Mouse (Mus musculus): Measurements from ENCODE around the gene Hist1h4k. TPM values are rescaled to one million over a fixed set of nuclear protein-coding genes. Genes with fewer than 3 reads are reported as not detected.
"Not testable (repeated sequence)": the region's sequence is repeated elsewhere in the genome, so short reads cannot be mapped to it uniquely, and the experiment has no call there.

Hist1h4k gene
- polyA plus RNA-seq, 1 experiment from 2014 or later: 2.0 TPM

DNA sequence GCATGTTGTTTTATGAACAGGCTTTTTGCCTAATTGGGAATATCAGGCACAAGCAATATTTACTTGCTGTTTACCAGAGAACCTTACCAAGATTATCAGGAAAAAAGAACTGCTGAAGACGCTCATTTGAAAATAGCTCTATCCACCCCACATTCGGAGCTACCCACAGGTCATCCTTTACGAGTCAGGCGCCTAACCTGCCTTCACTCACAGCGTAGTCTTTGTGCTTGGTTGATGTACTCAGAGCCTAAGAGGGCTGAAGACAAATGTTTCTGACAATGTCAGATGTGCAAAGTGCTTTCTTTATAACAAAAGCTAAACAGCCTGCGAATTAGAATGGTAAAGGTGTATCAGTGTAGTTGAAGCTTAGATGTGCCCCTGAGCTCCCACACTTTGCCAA is 34.0 kb upstream of the Hist1h4k start:
- H3K9me3 ChIP-seq (ENCODE audit: control insufficient read depth, low read length): no peaks in the 10 kb centered on the region
- ATAC-seq (ENCODE audit: low FRiP score) (no peak), DNase-seq (ENCODE audit: low spot score) (no peak)
- 17% methylated on average over 6 of the region's 6 CpGs for WGBS
- H3K27me3 ChIP-seq (ENCODE audit: control insufficient read depth, insufficient read depth, low read length): no peaks in the 10 kb centered on the region
- peak overlapping the region; percentile 34; the same call in 1 of the 2 replicates for H3K4me3 ChIP-seq (replicated peaks; ENCODE audit: low read length)
- peak overlapping the region; percentile 16; the same call in 1 of the 2 replicates for H3K9ac ChIP-seq
- peak overlapping the region; percentile 81 for H3K4me2 ChIP-seq (replicated peaks)
- no peaks in the 10 kb centered on the region for H3K36me3 ChIP-seq (replicated peaks; ENCODE audit: control insufficient read depth, insufficient read depth)
- H3K4me1 ChIP-seq (replicated peaks; ENCODE audit: control insufficient read depth, insufficient read depth, low read length): peaks cover 38% of the 10 kb centered on the region
- H3K27ac ChIP-seq: peak overlapping the region; percentile 61

DNA sequence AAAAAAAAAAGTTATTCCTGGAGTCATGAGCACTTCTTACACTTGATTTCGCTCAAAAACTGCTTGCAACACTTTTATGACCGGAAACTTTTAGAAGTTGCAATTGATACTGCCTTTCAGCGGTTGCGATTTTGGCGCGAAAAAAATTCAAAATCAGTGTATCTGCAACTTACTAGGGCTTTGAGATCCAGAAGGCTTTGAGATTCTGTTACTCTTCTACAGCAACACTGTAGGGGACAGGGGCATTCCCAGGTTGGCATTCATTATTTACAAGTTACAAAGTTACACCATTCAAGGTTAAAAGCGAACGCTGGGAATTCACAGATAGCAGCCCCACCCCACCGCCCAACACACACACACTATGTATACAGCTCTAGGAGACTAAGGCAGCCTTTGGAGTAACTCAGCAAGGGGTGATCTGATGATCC is 33.4 kb upstream of the Hist1h4k start:
- Histone ChIP-seq H3K4me3 (replicated peaks; ENCODE audit: low read length) (peak overlapping the region; percentile 34), H3K9me3 (ENCODE audit: control insufficient read depth, low read length) (no peaks in the 10 kb centered on the region), H3K27me3 (ENCODE audit: control insufficient read depth, insufficient read depth, low read length) (no peaks in the 10 kb centered on the region), H3K9ac (peak overlapping the region; percentile 16), H3K4me2 (replicated peaks) (peak overlapping the region; percentile 81), H3K36me3 (replicated peaks; ENCODE audit: control insufficient read depth, insufficient read depth) (no peaks in the 10 kb centered on the region), H3K27ac (peak overlapping the region; percentile 61), H3K4me1 (replicated peaks; ENCODE audit: control insufficient read depth, insufficient read depth, low read length) (peaks cover 38% of the 10 kb centered on the region)
- DNase-seq (ENCODE audit: low spot score) (peak; percentile 74), ATAC-seq (ENCODE audit: low FRiP score) (no peak)
- 2% methylated on average over 9 of the region's 9 CpGs for WGBS

- no peaks in the 10 kb centered on the region for H3K36me3 ChIP-seq (replicated peaks; ENCODE audit: control insufficient read depth, insufficient read depth)
- WGBS: 0% methylated on average over 15 of the region's 20 CpGs
- ATAC-seq (ENCODE audit: low FRiP score) (peak; percentile 81), DNase-seq (ENCODE audit: low spot score) (peak; percentile 92)
- H3K4me2 ChIP-seq (replicated peaks): peak within 1 kb of the TSS; percentile 81
- H3K9ac ChIP-seq: peak within 1 kb of the TSS; percentile 57
- no peaks in the 10 kb centered on the region for H3K27me3 ChIP-seq (ENCODE audit: control insufficient read depth, insufficient read depth, low read length)
- H3K9me3 ChIP-seq (ENCODE audit: control insufficient read depth, low read length): no peaks in the 10 kb centered on the region
- peak within 1 kb of the TSS; percentile 68 for H3K27ac ChIP-seq
- peaks cover 35% of the 10 kb centered on the region for H3K4me1 ChIP-seq (replicated peaks; ENCODE audit: control insufficient read depth, insufficient read depth, low read length)
- peak within 1 kb of the TSS; percentile 34 for H3K4me3 ChIP-seq (replicated peaks; ENCODE audit: low read length)
Measured at GRCm38 (mm10) chr13:21783255-21783617, 32.9 kb upstream of the Hist1h4k start, which contains the start of gene Hist1h3i. Hist1h3i (minus strand) TSS chr13:21783370.

- H3K4me1 ChIP-seq (replicated peaks; ENCODE audit: control insufficient read depth, insufficient read depth, low read length): peaks cover 30% of the 10 kb centered on the region
- 1% methylated on average over 13 of the region's 35 CpGs for whole genome bisulfite sequencing
Measured at GRCm38 (mm10) chr13:21782361-21783254, 32.3 kb upstream of the Hist1h4k start.

DNA sequence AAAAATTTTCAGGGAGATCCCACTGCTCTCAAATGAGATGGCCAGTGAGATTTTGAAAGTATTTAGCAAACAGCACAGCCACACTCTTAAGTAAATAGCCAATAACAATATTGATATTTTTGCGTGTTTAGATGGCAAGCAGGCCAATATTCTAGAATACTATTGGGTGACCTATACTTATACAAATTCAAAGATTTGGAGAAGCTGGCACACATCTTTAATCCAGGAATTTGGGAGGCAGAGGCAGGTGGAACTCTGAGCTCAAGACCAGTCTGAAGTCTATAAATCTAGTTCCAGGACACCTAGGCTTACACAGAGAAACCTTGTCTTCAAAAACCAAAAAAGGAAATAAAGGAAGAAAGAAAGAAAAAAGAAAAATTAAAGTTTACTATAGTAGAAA is 31.3 kb upstream of the Hist1h4k start:
- DNase-seq (ENCODE audit: low spot score): no peak
- Histone ChIP-seq H3K4me3 (replicated peaks; ENCODE audit: low read length) (no peak overlapping the region), H3K36me3 (replicated peaks; ENCODE audit: control insufficient read depth, insufficient read depth) (no peaks in the 10 kb centered on the region), H3K4me1 (replicated peaks; ENCODE audit: control insufficient read depth, insufficient read depth, low read length) (peaks cover 30% of the 10 kb centered on the region), H3K9me3 (ENCODE audit: control insufficient read depth, low read length) (no peaks in the 10 kb centered on the region), H3K27me3 (ENCODE audit: control insufficient read depth, insufficient read depth, low read length) (no peaks in the 10 kb centered on the region), H3K27ac (no peak overlapping the region), H3K9ac (no peak overlapping the region), H3K4me2 (replicated peaks) (no peak overlapping the region)
- 95% methylated on average over 1 of the region's 1 CpGs for WGBS
- ATAC-seq (ENCODE audit: low FRiP score): no peak

More at GRCm38 (mm10) chr13:21782361-21783254, 32.3 kb upstream of the Hist1h4k start:
- not testable (repeated sequence) for DNase-seq (ENCODE audit: low spot score); H3K9me3 ChIP-seq (ENCODE audit: control insufficient read depth, low read length); ATAC-seq (ENCODE audit: low FRiP score); H3K27me3 ChIP-seq (ENCODE audit: control insufficient read depth, insufficient read depth, low read length); H3K36me3 ChIP-seq (replicated peaks; ENCODE audit: control insufficient read depth, insufficient read depth)
- Histone ChIP-seq H3K9ac (peak overlapping the region; percentile 57), H3K27ac (peak overlapping the region; percentile 68), H3K4me2 (replicated peaks) (peak overlapping the region; percentile 81), H3K4me3 (replicated peaks; ENCODE audit: low read length) (peak overlapping the region; percentile 34)

DNA sequence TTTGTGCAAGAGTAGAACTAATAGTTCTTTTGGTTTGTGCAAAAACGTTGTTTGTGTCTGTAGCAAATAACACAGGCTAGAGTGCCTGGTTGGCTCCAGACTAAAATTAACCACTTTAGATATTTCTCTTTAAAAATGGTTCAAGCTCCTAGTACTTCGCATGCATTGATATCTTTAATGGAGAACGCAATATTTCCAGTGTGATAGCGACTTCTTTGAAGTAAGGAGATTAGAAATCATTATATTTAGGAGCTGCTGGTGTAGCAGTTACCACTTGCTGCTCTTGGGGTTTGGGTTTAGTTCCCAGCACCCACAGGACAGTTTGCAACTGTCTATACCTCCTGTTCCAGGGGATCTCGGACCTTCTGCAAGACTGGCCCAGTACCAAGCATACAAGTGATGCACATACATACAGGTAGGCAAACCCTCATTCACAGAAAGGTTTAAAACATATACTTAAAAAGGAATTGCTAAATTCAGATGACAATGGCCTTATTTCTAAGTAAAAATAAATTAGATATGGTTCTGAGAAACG is 30.8 kb upstream of the Hist1h4k start:
- H3K9ac ChIP-seq: no peak overlapping the region
- no peaks in the 10 kb centered on the region for H3K36me3 ChIP-seq (replicated peaks; ENCODE audit: control insufficient read depth, insufficient read depth)
- peaks cover 24% of the 10 kb centered on the region for H3K4me1 ChIP-seq (replicated peaks; ENCODE audit: control insufficient read depth, insufficient read depth, low read length)
- DNase-seq (ENCODE audit: low spot score) (no peak), ATAC-seq (ENCODE audit: low FRiP score) (no peak)
- no peaks in the 10 kb centered on the region for H3K9me3 ChIP-seq (ENCODE audit: control insufficient read depth, low read length)
- no peak overlapping the region for H3K27ac ChIP-seq
- peak overlapping the region; percentile 33; the same call in 1 of the 2 replicates for H3K4me3 ChIP-seq (replicated peaks; ENCODE audit: low read length)
- H3K4me2 ChIP-seq (replicated peaks): peak overlapping the region; percentile 69
- H3K27me3 ChIP-seq (ENCODE audit: control insufficient read depth, insufficient read depth, low read length): no peaks in the 10 kb centered on the region
- 46% methylated on average over 6 of the region's 6 CpGs for WGBS

DNA sequence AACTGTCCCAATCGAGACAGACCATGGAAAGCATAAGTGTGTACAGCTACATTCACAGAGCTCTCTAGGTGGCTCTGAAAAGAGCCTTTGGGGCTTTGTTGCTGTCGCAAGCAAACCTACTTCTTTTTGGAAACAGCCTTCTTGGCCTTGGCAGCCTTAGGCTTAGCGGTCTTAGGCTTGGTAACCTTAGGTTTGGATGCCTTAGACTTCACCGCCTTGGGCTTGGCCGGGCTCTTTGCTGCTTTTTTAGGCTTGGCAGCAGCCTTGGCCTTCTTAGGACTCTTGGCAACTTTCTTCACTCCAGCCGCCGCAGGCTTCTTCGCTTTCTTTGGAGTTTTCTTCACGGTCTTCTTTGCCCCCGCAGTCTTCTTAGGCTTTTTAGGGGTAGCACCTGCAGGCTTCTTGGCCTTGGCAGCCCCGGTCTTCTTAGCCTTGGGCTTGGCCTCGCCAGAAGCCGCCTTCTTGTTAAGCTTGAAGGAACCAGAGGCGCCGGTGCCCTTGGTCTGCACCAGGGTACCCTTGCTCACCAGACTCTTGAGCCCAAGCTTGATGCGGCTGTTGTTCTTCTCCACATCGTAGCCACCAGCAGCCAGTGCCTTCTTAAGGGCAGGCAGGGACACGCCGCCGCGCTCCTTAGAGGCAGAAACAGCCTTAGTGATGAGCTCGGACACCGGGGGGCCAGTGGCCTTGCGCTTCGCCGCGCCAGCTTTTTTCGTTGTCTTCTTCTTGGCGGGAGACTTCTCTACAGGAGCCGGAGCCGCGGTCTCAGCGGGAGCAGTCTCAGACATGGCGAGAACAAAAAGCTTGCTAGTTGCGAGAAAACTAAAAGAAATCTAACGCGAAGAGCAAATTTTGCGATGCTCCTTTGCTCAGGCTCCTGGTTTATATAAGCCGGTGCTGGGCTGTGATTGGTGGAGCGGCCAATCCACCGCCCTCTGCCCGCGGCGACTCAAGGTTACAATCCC is 29.7 kb upstream of the Hist1h4k start, which contains the start of gene Hist1h1b:
Hist1h1b (minus strand) TSS at position 859 of the 965 bp plus-strand sequence.
- DNase-seq (ENCODE audit: low spot score) (peak; percentile 55), ATAC-seq (ENCODE audit: low FRiP score) (no peak)
- no peaks in the 10 kb centered on the region for H3K27me3 ChIP-seq (ENCODE audit: control insufficient read depth, insufficient read depth, low read length)
- under 1% methylated on average over 44 of the region's 44 CpGs for WGBS
- peaks cover 22% of the 10 kb centered on the region for H3K4me1 ChIP-seq (replicated peaks; ENCODE audit: control insufficient read depth, insufficient read depth, low read length)
- no peaks in the 10 kb centered on the region for H3K36me3 ChIP-seq (replicated peaks; ENCODE audit: control insufficient read depth, insufficient read depth)
- no peaks in the 10 kb centered on the region for H3K9me3 ChIP-seq (ENCODE audit: control insufficient read depth, low read length)
- peak within 1 kb of the TSS; percentile 69 for H3K4me2 ChIP-seq (replicated peaks)
- peak within 1 kb of the TSS; percentile 63 for H3K27ac ChIP-seq
- H3K9ac ChIP-seq: peak within 1 kb of the TSS; percentile 32
- H3K4me3 ChIP-seq (replicated peaks; ENCODE audit: low read length): peak within 1 kb of the TSS; percentile 33

DNA sequence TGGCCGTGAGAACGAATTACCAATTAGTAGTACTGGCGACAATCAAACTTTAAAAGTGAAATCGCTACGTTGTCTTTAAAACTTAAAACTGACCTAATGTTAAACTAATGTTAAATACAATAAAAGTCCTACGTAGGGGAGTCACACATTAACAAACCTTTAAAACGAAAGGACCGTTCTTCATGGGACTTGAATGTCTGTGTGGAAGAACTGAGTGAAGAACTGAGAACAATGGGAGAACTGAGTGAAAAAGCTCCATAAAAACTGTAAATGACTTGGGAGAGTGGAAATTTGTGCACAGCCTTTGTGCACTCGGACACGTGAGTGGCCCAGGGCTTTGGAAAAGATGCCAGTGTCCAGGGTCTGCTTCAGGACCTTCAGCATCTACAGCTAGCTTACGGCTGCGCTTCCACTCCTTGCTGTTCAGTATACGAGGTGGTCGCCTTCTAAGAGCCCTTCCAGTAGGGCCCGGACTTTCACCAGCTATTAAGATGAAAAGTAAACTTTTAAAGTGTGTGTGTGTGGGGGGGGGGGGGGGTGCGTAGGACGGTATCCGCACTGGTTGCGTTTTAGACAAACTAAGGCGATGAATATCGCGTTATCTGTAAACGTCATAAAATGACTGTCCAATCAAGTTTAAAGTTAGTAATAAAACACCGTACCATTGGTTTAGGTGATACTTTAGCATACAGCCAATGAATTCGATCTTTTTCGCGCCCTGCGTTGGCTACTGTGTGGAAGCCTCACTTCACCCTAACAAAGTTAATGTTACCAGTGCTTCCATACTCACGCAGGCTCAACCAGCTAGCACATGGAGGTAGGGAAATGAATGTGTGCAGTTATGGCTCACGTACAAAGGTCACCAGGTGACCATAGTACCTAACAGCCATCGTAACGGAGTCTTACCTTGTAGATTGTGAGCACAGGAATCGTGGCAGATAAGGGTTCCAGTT is 28.8 kb upstream of the Hist1h4k start:
- WGBS: 5% methylated on average over 33 of the region's 33 CpGs
- no peaks in the 10 kb centered on the region for H3K36me3 ChIP-seq (replicated peaks; ENCODE audit: control insufficient read depth, insufficient read depth)
- H3K4me1 ChIP-seq (replicated peaks; ENCODE audit: control insufficient read depth, insufficient read depth, low read length): peaks cover 22% of the 10 kb centered on the region
- no peaks in the 10 kb centered on the region for H3K9me3 ChIP-seq (ENCODE audit: control insufficient read depth, low read length)
- H3K4me2 ChIP-seq (replicated peaks): peak overlapping the region; percentile 69
- peak overlapping the region; percentile 32 for H3K9ac ChIP-seq
- no peaks in the 10 kb centered on the region for H3K27me3 ChIP-seq (ENCODE audit: control insufficient read depth, insufficient read depth, low read length)
- DNase-seq (ENCODE audit: low spot score): peak; percentile 95
- peak overlapping the region; percentile 33 for H3K4me3 ChIP-seq (replicated peaks; ENCODE audit: low read length)
- peak; percentile 95 for ATAC-seq (ENCODE audit: low FRiP score)
- H3K27ac ChIP-seq: peak overlapping the region; percentile 63
